Mouse (Mus musculus) myocyte (in vitro differentiated cells): ENCODE results near the gene Ddo.

Source experiments
- E2F4 ChIP-seq: IDR thresholded peaks from one replicate; pipeline ENCODE4 v1.6.1; 2011; ENCODE audit warnings: mild to moderate bottlenecking, control low read depth, moderate library complexity; ENCODE audit not compliant: insufficient read depth
- MYOD1 ChIP-seq, 3 experiments: IDR thresholded peaks; one replicate each; pipeline ENCODE4 v1.6.1; 2011; ENCODE audit warnings: control low read depth in 2 of 3, low read depth in 2 of 3, mild to moderate bottlenecking in 2 of 3, moderate library complexity in 1 of 3; ENCODE audit not compliant: insufficient read length in 2 of 3, control insufficient read depth in 1 of 3
- POLR2A ChIP-seq: IDR thresholded peaks from one replicate; pipeline ENCODE4 v1.6.1; 2011; ENCODE audit warnings: low read depth, mild to moderate bottlenecking, control low read depth, moderate library complexity; ENCODE audit not compliant: insufficient read length
- REST ChIP-seq: IDR thresholded peaks from one replicate; pipeline ENCODE4 v1.6.1; 2011; ENCODE audit warnings: mild to moderate bottlenecking, control low read depth, moderate library complexity; ENCODE audit not compliant: insufficient read depth, insufficient read length
- TCF3 ChIP-seq: IDR thresholded peaks from one replicate; pipeline ENCODE4 v1.6.1; 2011; ENCODE audit warnings: low read depth, control low read depth; ENCODE audit not compliant: insufficient read length

GRCm38 (mm10) chr10:40713829-40714228 lies 84.0 kb downstream of the Ddo start:
- TF ChIP-seq TCF3 (no peak), E2F4 (no peak), POLR2A (no peak), REST (no peak), MYOD1 (IDR thresholded peaks at IDR 0.05; ENCODE audit: control insufficient read depth in 1 of 3, insufficient read length in 2 of 3, low read depth in 2 of 3) (no peak)
